Mouse (Mus musculus) hindbrain, postnatal 0 days (tissue): Measurements from ENCODE around the gene Tacr2. TPM values are rescaled to one million over a fixed set of nuclear protein-coding genes. Genes with fewer than 3 reads are reported as not detected.

ENCODE experiments used
- ATAC-seq: fragments of 200-750 bp; cut with Nextera tagmentation; 2 replicates; pipeline ENCODE4 v1.8.0; 2017; ENCODE audit warnings: mild to moderate bottlenecking, moderate TSS enrichment, moderate library complexity
- DNase-seq: peaks from one replicate; pipeline ENCODE4 v3.0.0-alpha.2; 2015; ENCODE audit warnings: low spot score
- H3K27ac ChIP-seq: fragments of 300-500 bp; sonication (generic); 2 replicates; pipeline ENCODE4 v1.5.1; 2014; ENCODE audit warnings: mild to moderate bottlenecking
- H3K27me3 ChIP-seq: fragments of 300-500 bp; sonication (generic); 2 replicates; pipeline ENCODE4 v1.6.1; 2014; ENCODE audit warnings: low read length, mixed read lengths; ENCODE audit not compliant: insufficient read depth
- H3K36me3 ChIP-seq: fragments of 300-500 bp; sonication (generic); 2 replicates; pipeline ENCODE4 v1.6.1; 2014; ENCODE audit warnings: low read length, mixed read lengths; ENCODE audit not compliant: insufficient read depth
- H3K4me1 ChIP-seq: fragments of 300-500 bp; sonication (generic); 2 replicates; pipeline ENCODE4 v1.6.1; 2014; ENCODE audit warnings: antibody characterized with exemption, low read length, mixed read lengths; ENCODE audit not compliant: insufficient read depth
- H3K4me2 ChIP-seq: fragments of 300-500 bp; sonication (generic); 2 replicates; pipeline ENCODE4 v1.6.1; 2014; ENCODE audit warnings: low read depth, mild to moderate bottlenecking, low read length, moderate library complexity, mixed read lengths
- H3K4me3 ChIP-seq: fragments of 300-500 bp; sonication (generic); 2 replicates; pipeline ENCODE4 v1.5.1; 2014; ENCODE audit warnings: low read length
- H3K9ac ChIP-seq: fragments of 300-500 bp; sonication (generic); replicated peaks from 2 replicates; pipeline ENCODE4 v1.6.1; 2014; ENCODE audit warnings: mild to moderate bottlenecking, low read length, moderate library complexity, mixed read lengths
- H3K9me3 ChIP-seq: fragments of 300-500 bp; sonication (generic); 2 replicates; pipeline ENCODE4 v1.6.1; 2016; ENCODE audit warnings: low read length, mixed read lengths
- CTCF ChIP-seq: IDR thresholded peaks from 2 replicates; pipeline ENCODE4 v1.5.1; 2016; ENCODE audit warnings: antibody characterized with exemption, control low read depth, low read depth
- WGBS: fragments of 180-500 bp; shearing (Covaris S2); extraction: QIAGEN DNeasy Blood & Tissue Kit; methylation state at CpG from one replicate; pipeline ENCODE4 v1.1.7; 2014; 5-methylcytosine and 5-hydroxymethylcytosine counted together
- polyA plus RNA-seq: library from polyadenylated mRNA; unstranded; fragments of >200 nt; fragmentation: Nextera tagmentation; extraction: Ambion mirVana; gene quantifications from 2 replicates; pipeline ENCODE4 v1.2.1, GENCODE M21; 2015
- total RNA-seq: library from RNA; depleted of rRNA; stranded (reverse); fragments of >200 nt; gene quantifications from 2 replicates; pipeline ENCODE4 v1.2.3, GENCODE M21; 2014

Tacr2 gene
- total and polyA plus RNA-seq, 2 experiments from 2014 or later = 0.08 TPM; not detected in 1

GRCm38 (mm10) chr10:62252496-62253235 is 428 bp downstream of the Tacr2 start:
- ATAC-seq = no peak
- WGBS = 89% methylated on average over 27 of the region's 27 CpGs
- no peak for TF ChIP-seq CTCF
- no peak for DNase-seq
- Histone ChIP-seq H3K27me3 (no peaks in the 10 kb centered on the region), H3K4me1 (peaks cover 5% of the 10 kb centered on the region; the same call in 1 of the 2 replicates), H3K36me3 (no peaks in the 10 kb centered on the region), H3K9me3 (no peaks in the 10 kb centered on the region), H3K9ac (no peak overlapping the region), H3K27ac (no peak overlapping the region), H3K4me2 (no peak overlapping the region), H3K4me3 (no peak overlapping the region)

- no peaks in the 10 kb centered on the region for H3K9me3 ChIP-seq
- no peaks in the 10 kb centered on the region for H3K4me1 ChIP-seq
- 93% methylated on average over 5 of the region's 5 CpGs for WGBS
- no peaks in the 10 kb centered on the region for H3K36me3 ChIP-seq
- H3K9ac ChIP-seq = no peak overlapping the region
- no peaks in the 10 kb centered on the region for H3K27me3 ChIP-seq
- no peak overlapping the region for H3K27ac ChIP-seq
- H3K4me3 ChIP-seq = no peak overlapping the region
- DNase-seq (no peak), ATAC-seq (no peak)
- no peak for TF ChIP-seq CTCF
- no peak overlapping the region for H3K4me2 ChIP-seq
Observed at GRCm38 (mm10) chr10:62258298-62258697, 6.1 kb downstream of the Tacr2 start.

- Histone ChIP-seq H3K9ac (no peak overlapping the region), H3K27ac (no peak overlapping the region), H3K27me3 (no peaks in the 10 kb centered on the region), H3K4me3 (no peak overlapping the region), H3K4me1 (no peaks in the 10 kb centered on the region), H3K9me3 (no peaks in the 10 kb centered on the region), H3K36me3 (no peaks in the 10 kb centered on the region), H3K4me2 (no peak overlapping the region)
- ATAC-seq (peak; percentile 92), DNase-seq (peak; percentile 87)
- peak; percentile 88 for TF ChIP-seq CTCF
- 19% methylated on average over 16 of the region's 18 CpGs for WGBS
Observed at GRCm38 (mm10) chr10:62261115-62261886, 9.1 kb downstream of the Tacr2 start.

GRCm38 (mm10) chr10:62264299-62264698 is 12.1 kb downstream of the Tacr2 start:
- no peak for TF ChIP-seq CTCF
- Histone ChIP-seq H3K27me3 (no peaks in the 10 kb centered on the region), H3K9ac (no peak overlapping the region), H3K9me3 (no peaks in the 10 kb centered on the region), H3K4me1 (no peaks in the 10 kb centered on the region), H3K4me2 (no peak overlapping the region), H3K36me3 (peaks cover 6% of the 10 kb centered on the region; the same call in 1 of the 2 replicates), H3K27ac (no peak overlapping the region), H3K4me3 (no peak overlapping the region)
- DNase-seq = no peak
- WGBS = 82% methylated on average over 2 of the region's 2 CpGs
- no peak for ATAC-seq

GRCm38 (mm10) chr10:62269278-62269677 is 17.0 kb downstream of the Tacr2 start:
- no peaks in the 10 kb centered on the region for H3K27me3 ChIP-seq
- no peak overlapping the region for H3K4me3 ChIP-seq
- no peak for TF ChIP-seq CTCF
- no peak for DNase-seq
- H3K9me3 ChIP-seq = no peaks in the 10 kb centered on the region
- no peak overlapping the region for H3K9ac ChIP-seq
- peaks cover 38% of the 10 kb centered on the region; the same call in 1 of the 2 replicates for H3K36me3 ChIP-seq
- no peak overlapping the region for H3K27ac ChIP-seq
- no peak overlapping the region for H3K4me2 ChIP-seq
- H3K4me1 ChIP-seq = no peaks in the 10 kb centered on the region
- WGBS = 82% methylated on average over 16 of the region's 16 CpGs
- ATAC-seq = no peak

GRCm38 (mm10) chr10:62275235-62275634 is 23.0 kb downstream of the Tacr2 start:
- no peak for ATAC-seq
- no peak overlapping the region for H3K27ac ChIP-seq
- WGBS = 41% methylated on average over 4 of the region's 4 CpGs

More at GRCm38 (mm10) chr10:62275235-62275634, 23.0 kb downstream of the Tacr2 start:
- peak; percentile 90 for TF ChIP-seq CTCF
- Histone ChIP-seq H3K36me3 (peaks cover 39% of the 10 kb centered on the region), H3K4me1 (no peaks in the 10 kb centered on the region), H3K4me3 (no peak overlapping the region), H3K9me3 (no peaks in the 10 kb centered on the region), H3K27me3 (no peaks in the 10 kb centered on the region), H3K4me2 (no peak overlapping the region), H3K9ac (no peak overlapping the region)
- peak; percentile 90 for DNase-seq
